Mouse (Mus musculus) cerebellum, adult 2 months (tissue): ENCODE measurements around the gene Slc38a10.

ENCODE experiments used
- CTCF ChIP-seq: fragments of 200-500 bp; IDR thresholded peaks from 2 replicates; pipeline ENCODE4 v1.5.1; 2011; ENCODE audit warnings: low read depth, mild to moderate bottlenecking, control low read depth, low read length, moderate library complexity, borderline replicate concordance; ENCODE audit not compliant: insufficient read depth
- POLR2A ChIP-seq: fragments of 200-500 bp; IDR thresholded peaks from 2 replicates; pipeline ENCODE4 v1.6.1; 2011; ENCODE audit warnings: low read length, control low read depth, borderline replicate concordance; ENCODE audit not compliant: insufficient read depth

GRCm38 (mm10) chr11:120134148-120134547, 17.0 kb downstream of the Slc38a10 start:
- no peak for TF ChIP-seq POLR2A
- TF ChIP-seq CTCF: no peak
